Mouse (Mus musculus): Measurements from ENCODE around the gene Xpo4. TPM values are rescaled to one million over a fixed set of nuclear protein-coding genes. Genes with fewer than 3 reads are reported as not detected.

The Xpo4 gene
- polyA plus RNA-seq, 1 experiment from 2014 or later, result 15.5 TPM

GRCm38 (mm10) chr14:57621699-57622098 is 43.5 kb downstream of the Xpo4 start:
- whole genome bisulfite sequencing, result 79% methylated on average over 4 of the region's 4 CpGs

GRCm38 (mm10) chr14:57620598-57621236 is 44.5 kb downstream of the Xpo4 start:
- ATAC-seq (ENCODE audit: low FRiP score), result no peak
- no peak overlapping the region for H3K27ac ChIP-seq
- H3K36me3 ChIP-seq (replicated peaks; ENCODE audit: control insufficient read depth, insufficient read depth), result peaks cover 18% of the 10 kb centered on the region
- H3K4me1 ChIP-seq (replicated peaks; ENCODE audit: control insufficient read depth, insufficient read depth, low read length), result no peaks in the 10 kb centered on the region; the same call in 1 of the 2 replicates
- DNase-seq (ENCODE audit: low spot score), result no peak
- H3K27me3 ChIP-seq (ENCODE audit: control insufficient read depth, insufficient read depth, low read length), result no peaks in the 10 kb centered on the region
- H3K4me3 ChIP-seq (replicated peaks; ENCODE audit: low read length), result no peak overlapping the region
- 48% methylated on average over 4 of the region's 4 CpGs for WGBS
- no peak overlapping the region for H3K9ac ChIP-seq
- H3K4me2 ChIP-seq (replicated peaks), result no peak overlapping the region
- H3K9me3 ChIP-seq (ENCODE audit: control insufficient read depth, low read length), result no peaks in the 10 kb centered on the region

More at GRCm38 (mm10) chr14:57621699-57622098, 43.5 kb downstream of the Xpo4 start:
- ATAC-seq (ENCODE audit: low FRiP score) (no peak), DNase-seq (ENCODE audit: low spot score) (no peak)
- Histone ChIP-seq H3K4me1 (replicated peaks; ENCODE audit: control insufficient read depth, insufficient read depth, low read length) (no peaks in the 10 kb centered on the region; the same call in 1 of the 2 replicates), H3K4me2 (replicated peaks) (no peak overlapping the region), H3K36me3 (replicated peaks; ENCODE audit: control insufficient read depth, insufficient read depth) (peaks cover 26% of the 10 kb centered on the region), H3K4me3 (replicated peaks; ENCODE audit: low read length) (no peak overlapping the region), H3K9me3 (ENCODE audit: control insufficient read depth, low read length) (no peaks in the 10 kb centered on the region), H3K9ac (no peak overlapping the region), H3K27ac (no peak overlapping the region), H3K27me3 (ENCODE audit: control insufficient read depth, insufficient read depth, low read length) (no peaks in the 10 kb centered on the region)

- Histone ChIP-seq H3K27ac (no peak overlapping the region), H3K4me3 (replicated peaks; ENCODE audit: low read length) (no peak overlapping the region), H3K27me3 (ENCODE audit: control insufficient read depth, insufficient read depth, low read length) (no peaks in the 10 kb centered on the region), H3K36me3 (replicated peaks; ENCODE audit: control insufficient read depth, insufficient read depth) (peaks cover 14% of the 10 kb centered on the region), H3K9me3 (ENCODE audit: control insufficient read depth, low read length) (no peaks in the 10 kb centered on the region), H3K4me2 (replicated peaks) (no peak overlapping the region), H3K4me1 (replicated peaks; ENCODE audit: control insufficient read depth, insufficient read depth, low read length) (no peaks in the 10 kb centered on the region; the same call in 1 of the 2 replicates), H3K9ac (no peak overlapping the region)
- WGBS, result 56% methylated on average over 2 of the region's 2 CpGs
- ATAC-seq (ENCODE audit: low FRiP score) (no peak), DNase-seq (ENCODE audit: low spot score) (peak; percentile 60)
Measured at GRCm38 (mm10) chr14:57619487-57619886, 45.7 kb downstream of the Xpo4 start.

GRCm38 (mm10) chr14:57617675-57618074 is 47.6 kb downstream of the Xpo4 start:
- no peaks in the 10 kb centered on the region for H3K9me3 ChIP-seq (ENCODE audit: control insufficient read depth, low read length)
- no peaks in the 10 kb centered on the region for H3K27me3 ChIP-seq (ENCODE audit: control insufficient read depth, insufficient read depth, low read length)
- no peak for DNase-seq (ENCODE audit: low spot score)
- H3K36me3 ChIP-seq (replicated peaks; ENCODE audit: control insufficient read depth, insufficient read depth), result peaks cover under 1% of the 10 kb centered on the region; the same call in 1 of the 2 replicates
- no peak for ATAC-seq (ENCODE audit: low FRiP score)
- H3K27ac ChIP-seq, result no peak overlapping the region
- H3K4me3 ChIP-seq (replicated peaks; ENCODE audit: low read length), result no peak overlapping the region
- no peak overlapping the region for H3K9ac ChIP-seq
- WGBS, result 95% methylated on average over 1 of the region's 1 CpGs
- H3K4me2 ChIP-seq (replicated peaks), result no peak overlapping the region
- no peaks in the 10 kb centered on the region; the same call in 1 of the 2 replicates for H3K4me1 ChIP-seq (replicated peaks; ENCODE audit: control insufficient read depth, insufficient read depth, low read length)

GRCm38 (mm10) chr14:57616339-57616965 is 48.8 kb downstream of the Xpo4 start:
- H3K9me3 ChIP-seq (ENCODE audit: control insufficient read depth, low read length), result no peaks in the 10 kb centered on the region
- no peaks in the 10 kb centered on the region; the same call in 1 of the 2 replicates for H3K36me3 ChIP-seq (replicated peaks; ENCODE audit: control insufficient read depth, insufficient read depth)
- H3K27ac ChIP-seq, result no peak overlapping the region
- WGBS, result 77% methylated on average over 6 of the region's 6 CpGs
- H3K4me3 ChIP-seq (replicated peaks; ENCODE audit: low read length), result no peak overlapping the region
- H3K27me3 ChIP-seq (ENCODE audit: control insufficient read depth, insufficient read depth, low read length), result no peaks in the 10 kb centered on the region
- no peak overlapping the region for H3K9ac ChIP-seq
- peaks cover under 1% of the 10 kb centered on the region; the same call in 1 of the 2 replicates for H3K4me1 ChIP-seq (replicated peaks; ENCODE audit: control insufficient read depth, insufficient read depth, low read length)
- ATAC-seq (ENCODE audit: low FRiP score), result no peak
- DNase-seq (ENCODE audit: low spot score), result no peak
- no peak overlapping the region for H3K4me2 ChIP-seq (replicated peaks)

- Histone ChIP-seq H3K4me3 (replicated peaks; ENCODE audit: low read length) (no peak overlapping the region), H3K27ac (no peak overlapping the region), H3K9me3 (ENCODE audit: control insufficient read depth, low read length) (no peaks in the 10 kb centered on the region), H3K4me2 (replicated peaks) (no peak overlapping the region), H3K9ac (no peak overlapping the region), H3K4me1 (replicated peaks; ENCODE audit: control insufficient read depth, insufficient read depth, low read length) (peaks cover 5% of the 10 kb centered on the region; the same call in 1 of the 2 replicates), H3K36me3 (replicated peaks; ENCODE audit: control insufficient read depth, insufficient read depth) (no peaks in the 10 kb centered on the region; the same call in 1 of the 2 replicates), H3K27me3 (ENCODE audit: control insufficient read depth, insufficient read depth, low read length) (no peaks in the 10 kb centered on the region)
- ATAC-seq (ENCODE audit: low FRiP score), result no peak
- no peak for DNase-seq (ENCODE audit: low spot score)
- WGBS, result 83% methylated on average over 6 of the region's 6 CpGs
Measured at GRCm38 (mm10) chr14:57615828-57616227, 49.4 kb downstream of the Xpo4 start.

GRCm38 (mm10) chr14:57611034-57611433 is 54.2 kb downstream of the Xpo4 start:
- H3K27me3 ChIP-seq (ENCODE audit: control insufficient read depth, insufficient read depth, low read length), result no peaks in the 10 kb centered on the region
- peaks cover 11% of the 10 kb centered on the region; the same call in 1 of the 2 replicates for H3K4me1 ChIP-seq (replicated peaks; ENCODE audit: control insufficient read depth, insufficient read depth, low read length)
- H3K4me3 ChIP-seq (replicated peaks; ENCODE audit: low read length), result no peak overlapping the region
- no peaks in the 10 kb centered on the region for H3K36me3 ChIP-seq (replicated peaks; ENCODE audit: control insufficient read depth, insufficient read depth)
- 66% methylated on average over 2 of the region's 2 CpGs for WGBS
- H3K27ac ChIP-seq, result no peak overlapping the region
- DNase-seq (ENCODE audit: low spot score), result no peak
- H3K9ac ChIP-seq, result no peak overlapping the region
- no peaks in the 10 kb centered on the region for H3K9me3 ChIP-seq (ENCODE audit: control insufficient read depth, low read length)
- ATAC-seq (ENCODE audit: low FRiP score), result no peak
- H3K4me2 ChIP-seq (replicated peaks), result no peak overlapping the region

GRCm38 (mm10) chr14:57609816-57610329 is 55.4 kb downstream of the Xpo4 start:
- Histone ChIP-seq H3K4me2 (replicated peaks) (no peak overlapping the region), H3K4me1 (replicated peaks; ENCODE audit: control insufficient read depth, insufficient read depth, low read length) (peaks cover 11% of the 10 kb centered on the region; the same call in 1 of the 2 replicates), H3K36me3 (replicated peaks; ENCODE audit: control insufficient read depth, insufficient read depth) (no peaks in the 10 kb centered on the region), H3K27me3 (ENCODE audit: control insufficient read depth, insufficient read depth, low read length) (no peaks in the 10 kb centered on the region), H3K9me3 (ENCODE audit: control insufficient read depth, low read length) (no peaks in the 10 kb centered on the region), H3K27ac (no peak overlapping the region), H3K9ac (no peak overlapping the region), H3K4me3 (replicated peaks; ENCODE audit: low read length) (no peak overlapping the region)
- ATAC-seq (ENCODE audit: low FRiP score), result no peak
- 91% methylated on average over 4 of the region's 4 CpGs for WGBS
- no peak for DNase-seq (ENCODE audit: low spot score)

- Histone ChIP-seq H3K9me3 (ENCODE audit: control insufficient read depth, low read length) (no peaks in the 10 kb centered on the region), H3K4me1 (replicated peaks; ENCODE audit: control insufficient read depth, insufficient read depth, low read length) (peaks cover 11% of the 10 kb centered on the region; the same call in 1 of the 2 replicates)
- WGBS, result 35% methylated on average over 1 of the region's 1 CpGs
Measured at GRCm38 (mm10) chr14:57607500-57607899, 57.7 kb downstream of the Xpo4 start.

More at GRCm38 (mm10) chr14:57607500-57607899, 57.7 kb downstream of the Xpo4 start:
- DNase-seq (ENCODE audit: low spot score) (peak; percentile 89), ATAC-seq (ENCODE audit: low FRiP score) (peak; percentile 82; the same call in 1 of the 2 replicates)
- H3K27ac ChIP-seq, result no peak overlapping the region
- no peak overlapping the region for H3K4me3 ChIP-seq (replicated peaks; ENCODE audit: low read length)
- H3K27me3 ChIP-seq (ENCODE audit: control insufficient read depth, insufficient read depth, low read length), result no peaks in the 10 kb centered on the region
- no peak overlapping the region for H3K9ac ChIP-seq
- no peak overlapping the region for H3K4me2 ChIP-seq (replicated peaks)
- H3K36me3 ChIP-seq (replicated peaks; ENCODE audit: control insufficient read depth, insufficient read depth), result peaks cover 20% of the 10 kb centered on the region
